Comparison of ENCODE assay signal across 8 mouse cellular contexts in the genomic region with DNA sequence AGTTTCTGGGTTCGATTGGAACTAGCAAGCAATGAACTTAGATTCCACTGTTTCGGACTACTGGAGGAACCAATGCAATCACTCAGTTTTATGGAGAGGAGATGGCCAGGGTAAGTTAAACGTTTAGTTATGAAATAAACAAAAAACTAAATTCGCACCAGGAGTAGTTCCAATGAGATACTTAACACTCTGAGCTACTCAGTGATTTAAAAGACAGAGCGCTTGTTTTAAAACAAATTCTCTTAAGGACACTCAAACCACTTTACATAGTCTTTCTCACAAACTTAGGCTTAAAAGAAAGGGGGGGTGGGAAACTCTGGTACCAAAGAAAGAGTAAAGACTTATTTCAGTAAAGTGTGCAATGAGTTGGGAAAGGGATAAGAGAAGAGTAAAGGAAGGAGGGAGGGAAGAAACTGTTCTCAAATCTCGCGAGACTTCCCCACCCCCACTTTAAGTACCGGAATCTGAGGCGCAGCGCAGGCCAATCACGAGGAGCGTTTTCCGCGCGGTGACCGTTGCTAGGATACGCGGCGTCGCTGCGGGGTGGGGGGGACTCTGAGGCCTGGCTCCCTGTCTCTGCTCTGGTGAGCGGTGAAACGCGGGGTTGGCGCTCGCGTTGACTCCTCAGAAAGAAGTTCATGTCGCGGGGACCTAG. TPM values are rescaled to one million over a fixed set of nuclear protein-coding genes. Genes with fewer than 3 reads are reported as not detected.
A peak's percentile ranks its signal among the peaks of the same experiment; 100 is the strongest.
DNase-seq lines count a peak whose midpoint lies in the region; ATAC-seq lines count a peak whose summit lies in the region.

A gene (plus strand): TSS at position 520 of the 655 bp plus-strand sequence.

- H3K4me1 ChIP-seq in forebrain, embryonic 14.5 days (ENCODE audit: control insufficient read depth, insufficient read depth, low read length) = peaks cover 10% of the 10 kb centered on the region; the same call in 1 of the 2 replicates
- peaks cover 13% of the 10 kb centered on the region; the same call in 1 of the 2 replicates for H3K4me1 ChIP-seq in neural tube, embryonic 15.5 days

- H3K36me3 ChIP-seq in forebrain, embryonic 14.5 days (ENCODE audit: control insufficient read depth, insufficient read depth, low read length) = no peaks in the 10 kb centered on the region
- H3K36me3 ChIP-seq in neural tube, embryonic 15.5 days = no peaks in the 10 kb centered on the region

- peak within 1 kb of the TSS; percentile 66 for H3K4me2 ChIP-seq in forebrain, embryonic 14.5 days (ENCODE audit: low read length)
- H3K4me2 ChIP-seq in neural tube, embryonic 15.5 days = peak within 1 kb of the TSS; percentile 68

- no peaks in the 10 kb centered on the region for H3K9me3 ChIP-seq in forebrain, embryonic 14.5 days (replicated peaks; ENCODE audit: control insufficient read depth, low read length)
- no peaks in the 10 kb centered on the region for H3K9me3 ChIP-seq in neural tube, embryonic 15.5 days (replicated peaks)

- WGBS in forebrain, embryonic 14.5 days = 1% methylated on average over 29 of the region's 29 CpGs
- 1% methylated on average over 29 of the region's 29 CpGs for WGBS in neural tube, embryonic 15.5 days

- peak; percentile 100 for ATAC-seq in forebrain, embryonic 14.5 days
- ATAC-seq in neural tube, embryonic 15.5 days (ENCODE audit: low FRiP score) = peak; percentile 100

- peak within 1 kb of the TSS; percentile 65 for H3K4me3 ChIP-seq in forebrain, embryonic 14.5 days (ENCODE audit: low read depth, low read length)
- peak within 1 kb of the TSS; percentile 78 for H3K4me3 ChIP-seq in neural tube, embryonic 15.5 days (replicated peaks)

- H3K27ac ChIP-seq in forebrain, embryonic 14.5 days (ENCODE audit: low read depth, low read length) = peak within 1 kb of the TSS; percentile 52; the same call in 1 of the 2 replicates
- H3K27ac ChIP-seq in neural tube, embryonic 15.5 days (replicated peaks) = peak within 1 kb of the TSS; percentile 82

- peak; percentile 98 for DNase-seq in ES-CJ7 (ENCODE audit: low read depth, low spot score)
- peak; percentile 91 for DNase-seq in cerebellum, adult 11 months
- peak; percentile 99 for DNase-seq in forebrain, embryonic 14.5 days (ENCODE audit: low spot score)
- DNase-seq in heart, postnatal 14 days = peak; percentile 90 to 94
- peak; percentile 95 for DNase-seq in layer of hippocampus, adult 11-12 months (ENCODE audit: low spot score)
- DNase-seq in lung, adult 18-20 months = peak; percentile 94 to 96
- peak; percentile 95 for DNase-seq in testis, postnatal 14 days (ENCODE audit: low spot score)

- no peaks in the 10 kb centered on the region for H3K27me3 ChIP-seq in forebrain, embryonic 14.5 days (replicated peaks; ENCODE audit: control insufficient read depth, insufficient read depth, low read length)
- no peaks in the 10 kb centered on the region for H3K27me3 ChIP-seq in neural tube, embryonic 15.5 days (replicated peaks)

- peak within 1 kb of the TSS; percentile 85 for H3K9ac ChIP-seq in forebrain, embryonic 14.5 days (ENCODE audit: low read length)
- H3K9ac ChIP-seq in neural tube, embryonic 15.5 days (replicated peaks) = peak within 1 kb of the TSS; percentile 68

- intact Hi-C loops in heart, postnatal 14 days (cut with DNase I) = no loop called here

RNA-seq across cellular contexts. Expression of the gene that starts here (rescaled TPM):
- 34.6 and 37.6 TPM in 2 replicates for polyA plus RNA-seq in forebrain, embryonic 14.5 days (2014; fragmentation: Nextera tagmentation; extraction: Ambion mirVana)
- total RNA-seq in heart, postnatal 14 days (2021) = 1 to 10 TPM; 4.3 to 4.5 TPM
- 20.1 and 22.0 TPM in 2 replicates for polyA plus RNA-seq in neural tube, embryonic 15.5 days (2015; fragmentation: Nextera tagmentation; extraction: Ambion mirVana)

Comparison
In these comparisons a context has a peak if more than half of its experiments do, and no peak if none do; other contexts are left out.
1. Peak in every context shown above with its lines: DNase-seq, ATAC-seq, H3K4me3 ChIP-seq and H3K27ac ChIP-seq.